Mouse (Mus musculus) splenic B cell, adult 2 months (primary cell): ENCODE results near the gene Cd6.

ENCODE experiments used
- DNase-seq: peaks from one replicate; pipeline ENCODE4 v3.0.0-alpha.2; 2011; ENCODE audit warnings: low read depth, low spot score
- H3K27me3 ChIP-seq: 2 replicates; pipeline ENCODE4 v1.6.1; 2012; ENCODE audit warnings: mild to moderate bottlenecking, low read length, moderate library complexity, mixed read lengths; ENCODE audit not compliant: control insufficient read depth, poor library complexity, insufficient read depth, severe bottlenecking
- H3K36me3 ChIP-seq: 2 replicates; pipeline ENCODE4 v1.6.1; 2012; ENCODE audit warnings: mild to moderate bottlenecking, low read length, moderate library complexity, mixed read lengths; ENCODE audit not compliant: control insufficient read depth, poor library complexity, insufficient read depth, severe bottlenecking

Gene Cd6

DNA sequence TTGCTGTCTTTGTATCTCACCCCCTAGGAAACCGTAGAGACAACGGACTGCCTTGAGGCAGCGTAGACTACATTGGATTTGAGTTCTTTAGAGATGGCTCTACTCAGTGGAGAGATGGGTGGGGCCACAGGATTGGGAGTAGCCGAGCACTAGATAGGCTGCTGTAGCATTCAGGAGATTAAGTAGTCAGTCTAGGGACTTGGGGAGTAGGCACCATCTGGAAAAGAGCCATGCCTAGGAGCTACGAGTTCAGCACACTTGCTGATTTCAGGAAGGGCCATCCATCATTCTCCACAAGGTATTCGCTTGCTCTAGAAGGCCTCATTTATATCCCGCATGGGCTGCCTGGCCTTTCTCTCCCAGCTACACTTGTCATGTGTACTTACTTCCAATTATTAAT is 16.3 kb upstream of the Cd6 start:
- DNase-seq, result no peak
- Histone ChIP-seq H3K36me3 (peaks cover 2% of the 10 kb centered on the region; the same call in 1 of the 2 replicates), H3K27me3 (no peaks in the 10 kb centered on the region)

- peak; percentile 79 for DNase-seq
- no peaks in the 10 kb centered on the region for H3K27me3 ChIP-seq
Observed at GRCm38 (mm10) chr19:10845454-10845853, 15.6 kb upstream of the Cd6 start.

GRCm38 (mm10) chr19:10844206-10844605 is 14.3 kb upstream of the Cd6 start:
- DNase-seq, result peak; percentile 42
- Histone ChIP-seq H3K27me3 (no peaks in the 10 kb centered on the region), H3K36me3 (no peaks in the 10 kb centered on the region)

More at GRCm38 (mm10) chr19:10845454-10845853, 15.6 kb upstream of the Cd6 start:
- H3K36me3 ChIP-seq, result no peaks in the 10 kb centered on the region; the same call in 1 of the 2 replicates

- no peaks in the 10 kb centered on the region for H3K36me3 ChIP-seq
- peak; percentile 78 for DNase-seq
Observed at GRCm38 (mm10) chr19:10842914-10843313, 13.1 kb upstream of the Cd6 start.

DNA sequence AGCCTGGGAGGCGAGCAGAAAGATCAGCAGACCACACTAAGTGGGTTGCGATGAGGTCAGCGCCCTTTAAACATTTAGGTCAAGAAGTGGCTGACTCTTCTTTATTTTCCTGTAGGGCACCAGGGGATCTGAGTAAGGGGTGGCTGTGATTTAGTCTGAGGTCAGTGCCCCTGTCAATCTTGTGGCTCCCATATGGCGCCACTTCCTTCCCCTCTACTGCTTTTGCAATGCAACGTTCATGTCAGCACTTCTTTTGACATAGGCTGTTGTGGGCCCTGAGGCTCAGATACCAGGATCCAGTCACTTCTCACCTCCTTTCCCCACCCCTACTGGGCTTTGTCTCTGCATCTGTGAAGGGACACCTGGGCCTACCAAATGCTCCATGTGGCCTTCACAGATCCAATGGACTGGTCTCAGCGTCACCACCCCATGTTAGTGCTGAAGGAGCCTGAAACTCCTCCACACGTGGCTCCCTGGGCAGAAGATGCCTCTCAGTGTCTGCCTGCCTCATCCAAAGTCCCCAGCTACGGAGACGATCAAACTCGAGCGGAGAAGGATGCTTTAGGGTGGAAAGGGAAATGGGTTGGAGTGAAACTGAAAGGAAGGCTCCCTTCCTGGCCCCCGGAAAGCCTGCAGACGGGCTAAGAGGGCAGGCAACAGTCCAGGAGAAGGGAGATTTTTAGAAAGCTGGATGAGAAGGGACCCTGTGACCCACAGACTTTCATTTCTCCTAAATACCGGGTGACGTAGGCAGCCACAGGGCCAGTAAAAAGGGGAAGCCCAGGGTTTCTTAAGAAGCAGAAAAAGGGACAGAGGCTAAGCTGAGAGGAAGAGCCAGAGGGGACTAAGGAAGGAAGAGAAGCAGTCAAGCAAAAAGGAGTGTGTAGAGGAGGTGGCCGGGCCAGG is 12.1 kb upstream of the Cd6 start:
- peak; percentile 87 for DNase-seq
- H3K27me3 ChIP-seq, result no peaks in the 10 kb centered on the region
- H3K36me3 ChIP-seq, result no peaks in the 10 kb centered on the region

More at GRCm38 (mm10) chr19:10842914-10843313, 13.1 kb upstream of the Cd6 start:
- no peaks in the 10 kb centered on the region for H3K27me3 ChIP-seq

- H3K36me3 ChIP-seq, result no peaks in the 10 kb centered on the region
- peak; percentile 61 for DNase-seq
Observed at GRCm38 (mm10) chr19:10839010-10839892, 9.4 kb upstream of the Cd6 start, which contains the start of gene Slc15a3. Slc15a3 (plus strand) TSS chr19:10839727.

DNA sequence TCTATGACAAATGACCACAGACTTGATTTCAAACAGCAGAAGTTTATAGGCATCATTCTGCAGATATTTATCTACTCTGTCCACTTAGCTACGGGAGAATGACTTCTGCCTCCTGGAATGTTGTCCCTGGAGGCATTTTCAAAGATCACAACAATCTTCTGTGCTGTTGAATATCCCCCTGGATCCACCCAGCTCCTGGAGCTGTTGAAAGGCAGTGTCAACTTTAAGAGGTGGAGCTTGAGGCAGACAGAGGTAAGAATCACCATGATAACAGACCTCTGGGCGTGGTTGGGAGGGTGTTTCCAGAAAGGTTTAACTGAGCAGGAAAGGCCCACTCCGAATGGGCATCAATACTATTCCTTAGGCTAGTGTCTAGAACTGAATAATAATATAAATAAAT is 5.8 kb upstream of the Cd6 start:
- Histone ChIP-seq H3K27me3 (no peaks in the 10 kb centered on the region), H3K36me3 (no peaks in the 10 kb centered on the region)
- DNase-seq, result no peak

More at GRCm38 (mm10) chr19:10839010-10839892, 9.4 kb upstream of the Cd6 start, which contains the start of gene Slc15a3:
- H3K27me3 ChIP-seq, result no peaks in the 10 kb centered on the region

DNA sequence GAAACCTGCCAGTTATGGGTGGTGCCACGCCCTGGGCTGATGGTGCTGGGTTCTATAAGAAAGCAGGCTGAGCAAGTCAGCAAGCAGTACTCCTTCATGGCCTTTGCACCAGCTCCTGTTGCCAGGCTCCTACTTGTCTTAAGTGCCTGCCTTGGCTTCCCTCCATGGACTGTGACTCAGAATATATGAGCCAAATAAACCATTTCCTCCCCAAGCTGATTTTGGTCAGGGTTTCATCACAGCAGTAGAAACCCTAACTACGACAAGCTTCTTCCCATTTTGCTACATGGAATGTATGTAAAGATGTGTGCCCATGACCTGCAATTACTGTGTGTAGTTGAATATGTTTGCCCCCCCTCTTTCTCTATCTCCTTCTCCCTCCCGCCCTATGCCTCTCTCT is 3.8 kb upstream of the Cd6 start:
- DNase-seq, result no peak
- H3K36me3 ChIP-seq, result no peaks in the 10 kb centered on the region
- H3K27me3 ChIP-seq, result no peaks in the 10 kb centered on the region

DNA sequence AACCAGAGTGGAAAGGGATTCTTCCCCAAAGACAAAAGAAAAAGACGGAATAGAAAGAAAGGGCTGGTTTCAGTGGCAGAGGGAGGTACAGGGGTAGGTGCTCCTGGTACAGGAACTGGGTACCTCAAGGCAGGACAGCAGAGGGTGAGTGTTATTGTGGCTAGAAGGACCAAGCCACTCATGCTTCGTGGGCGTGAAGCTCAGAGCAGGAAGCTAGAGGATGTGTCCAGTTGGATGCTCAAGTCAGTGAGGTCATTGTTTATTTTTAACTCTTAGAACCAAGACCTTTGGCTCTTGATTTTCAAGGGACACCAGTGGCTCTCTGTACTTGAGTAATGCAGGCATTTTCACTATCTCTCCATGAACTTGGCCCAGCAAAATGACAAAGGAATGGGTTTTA is 2.2 kb upstream of the Cd6 start:
- H3K36me3 ChIP-seq, result no peaks in the 10 kb centered on the region
- H3K27me3 ChIP-seq, result no peaks in the 10 kb centered on the region
- peak; percentile 30 for DNase-seq

DNA sequence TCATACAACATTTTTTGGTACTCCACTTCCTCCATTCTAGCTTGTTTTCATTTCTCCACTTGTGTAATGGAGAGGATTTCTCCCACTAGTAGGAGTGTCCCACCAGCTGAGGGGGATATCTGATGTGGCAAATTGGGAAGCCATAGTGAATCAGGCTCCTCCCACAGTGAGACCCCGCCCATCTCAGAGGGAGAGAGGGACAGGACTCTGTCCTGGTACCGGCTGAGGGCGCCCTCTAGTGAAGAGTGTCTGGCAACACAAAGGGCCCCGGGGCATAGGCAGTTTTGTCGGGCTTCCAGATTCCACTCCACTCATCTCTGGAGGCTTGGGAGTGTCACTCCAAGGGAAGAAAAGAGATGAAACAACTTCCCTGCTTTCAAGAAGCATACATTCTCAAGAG is 1.6 kb upstream of the Cd6 start:
- peak; percentile 72 for DNase-seq
- H3K27me3 ChIP-seq, result no peaks in the 10 kb centered on the region
- H3K36me3 ChIP-seq, result no peaks in the 10 kb centered on the region

DNA sequence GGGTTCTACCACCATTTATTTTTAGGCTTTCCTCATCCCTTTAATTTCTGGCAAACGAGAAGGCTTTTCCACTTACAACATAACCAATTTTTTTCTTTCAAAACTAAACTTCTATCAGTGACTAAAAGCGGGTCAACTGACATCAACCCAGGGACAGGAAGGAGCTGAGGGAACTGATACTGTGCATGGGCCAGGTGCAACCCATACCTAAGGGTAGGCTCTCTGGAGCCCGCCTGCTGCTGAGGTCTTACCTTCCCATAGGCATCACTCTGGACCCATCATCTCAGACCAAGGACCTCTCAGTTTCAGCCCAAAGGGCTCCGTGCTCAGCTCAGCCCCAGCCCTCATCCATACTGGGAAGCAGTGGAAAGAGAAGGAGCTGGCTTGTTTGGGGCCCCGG is 1.5 kb downstream of the Cd6 start:
- H3K27me3 ChIP-seq, result no peaks in the 10 kb centered on the region
- peak; percentile 50 for DNase-seq
- no peaks in the 10 kb centered on the region for H3K36me3 ChIP-seq

DNA sequence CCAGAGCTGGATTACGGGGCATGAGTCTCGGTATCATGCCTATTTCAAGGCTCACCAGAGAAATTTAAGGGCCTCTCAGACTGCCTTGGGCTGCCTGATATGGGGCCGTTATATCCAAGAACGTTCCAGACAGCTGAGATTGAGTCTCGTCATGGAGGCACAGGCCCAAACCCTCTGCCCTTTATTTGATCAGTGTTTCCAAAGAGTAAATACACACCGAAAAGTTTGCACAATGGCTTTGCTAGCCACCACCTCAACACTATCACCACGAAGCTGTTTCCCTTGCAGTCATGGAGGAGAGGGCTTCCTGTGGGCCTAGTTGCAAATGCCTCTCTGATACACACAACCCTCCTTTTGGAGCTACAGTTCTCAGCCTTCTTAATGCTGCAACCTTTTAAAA is 5.8 kb downstream of the Cd6 start:
- Histone ChIP-seq H3K36me3 (no peaks in the 10 kb centered on the region), H3K27me3 (no peaks in the 10 kb centered on the region)
- no peak for DNase-seq

GRCm38 (mm10) chr19:10822534-10822933 is 7.3 kb downstream of the Cd6 start:
- H3K27me3 ChIP-seq, result no peaks in the 10 kb centered on the region
- no peak for DNase-seq
- H3K36me3 ChIP-seq, result no peaks in the 10 kb centered on the region

- H3K27me3 ChIP-seq, result no peaks in the 10 kb centered on the region
- no peak for DNase-seq
- H3K36me3 ChIP-seq, result no peaks in the 10 kb centered on the region
Observed at GRCm38 (mm10) chr19:10821319-10821718, 8.5 kb downstream of the Cd6 start.
